ENCODE assay signal across 8 mouse cellular contexts in genomic region chr19:56652034-56652962, GRCm38 (mm10).
A peak's percentile ranks its signal among the peaks of the same experiment; 100 is the strongest.
DNase-seq lines count a peak whose midpoint lies in the region; ATAC-seq and TF ChIP-seq lines count a peak whose summit lies in the region.

No protein-coding gene starts in this region.

- intact Hi-C loops in heart, adult 2 months (cut with DNase I), result no loop called here

- H3K9me3 ChIP-seq in stomach, embryonic 14.5 days (ENCODE audit: control insufficient read depth, low read depth, low read length), result no peaks in the 10 kb centered on the region

- peak; percentile 46 to 54 for DNase-seq in cerebellum, postnatal 14 days
- no peak for DNase-seq in cerebellum, adult 11 months
- peak; percentile 43 to 59 for DNase-seq in heart, adult 2 months
- peak; percentile 47 for DNase-seq in kidney, adult 18-20 months
- peak; percentile 47 for DNase-seq in lung, adult 2 months
- no peak for DNase-seq in spleen, postnatal 4 days (ENCODE audit: low spot score in 2 of 2)
- no peak for DNase-seq in right cerebral cortex, postnatal 36 days (ENCODE audit: low spot score in 2 of 2)

- H3K27ac ChIP-seq in heart, adult 2 months, result peak overlapping the region; percentile 22
- H3K27ac ChIP-seq in stomach, embryonic 14.5 days (ENCODE audit: low read length), result peak overlapping the region; percentile 52; the same call in 1 of the 2 replicates

- TF ChIP-seq EP300 in heart, adult 2 months (IDR thresholded peaks at IDR 0.05; ENCODE audit: insufficient read depth, low read depth, low read length), result no peak

- no peaks in the 10 kb centered on the region for H3K36me3 ChIP-seq in heart, adult 2 months (ENCODE audit: control insufficient read depth, insufficient read depth, low read length)
- no peaks in the 10 kb centered on the region for H3K36me3 ChIP-seq in stomach, embryonic 14.5 days (ENCODE audit: control insufficient read depth, insufficient read depth, low read length)

- no peaks in the 10 kb centered on the region for H3K79me2 ChIP-seq in heart, adult 2 months (replicated peaks; ENCODE audit: control insufficient read depth, insufficient read depth, low read length)

- 0 out of 2 replicates have a peak overlapping the region, but pooled peaks have one; percentile 20 for H3K4me3 ChIP-seq in heart, adult 2 months
- H3K4me3 ChIP-seq in lung, adult 2 months (replicated peaks; ENCODE audit: extremely low read depth, low read depth, low read length), result no peak overlapping the region
- 0 out of 2 replicates have a peak overlapping the region, but pooled peaks have one; percentile 5 for H3K4me3 ChIP-seq in stomach, embryonic 14.5 days (ENCODE audit: low read depth, low read length)

- TF ChIP-seq POLR2A in heart, adult 2 months (IDR thresholded peaks at IDR 0.05; ENCODE audit: insufficient read depth, low read depth, low read length), result no peak
- no peak for TF ChIP-seq POLR2A in lung, adult 2 months (IDR thresholded peaks at IDR 0.05; ENCODE audit: borderline replicate concordance, extremely low read depth, low read depth, low read length)

- 31% methylated on average over 19 of the region's 19 CpGs for WGBS in heart, adult 2 months
- WGBS in lung, adult 2 months, result 46% methylated on average over 19 of the region's 19 CpGs
- 20% methylated on average over 19 of the region's 19 CpGs for WGBS in stomach, embryonic 14.5 days

- no peaks in the 10 kb centered on the region for H3K27me3 ChIP-seq in heart, adult 2 months (ENCODE audit: control insufficient read depth, insufficient read depth, low read length)
- no peaks in the 10 kb centered on the region for H3K27me3 ChIP-seq in stomach, embryonic 14.5 days (ENCODE audit: control insufficient read depth, insufficient read depth, low read length)

- H3K4me1 ChIP-seq in heart, adult 2 months (ENCODE audit: control insufficient read depth, insufficient read depth, low read length), result no peaks in the 10 kb centered on the region; the same call in 1 of the 2 replicates
- H3K4me1 ChIP-seq in lung, adult 2 months (ENCODE audit: control insufficient read depth, insufficient read depth, low read length), result peaks cover 3% of the 10 kb centered on the region
- peaks cover 16% of the 10 kb centered on the region; the same call in 1 of the 2 replicates for H3K4me1 ChIP-seq in stomach, embryonic 14.5 days (ENCODE audit: control insufficient read depth, insufficient read depth, low read length)

- peak; percentile 83; the same call in 1 of the 2 replicates for ATAC-seq in stomach, embryonic 14.5 days (ENCODE audit: insufficient number of reproducible peaks, insufficient read depth, low FRiP score, low read depth)

- H3K4me2 ChIP-seq in stomach, embryonic 14.5 days (replicated peaks; ENCODE audit: low read depth, low read length), result peak overlapping the region; percentile 32

- 0 out of 2 replicates have a peak overlapping the region, but pooled peaks have one; percentile 8 for H3K9ac ChIP-seq in heart, adult 2 months (ENCODE audit: low read depth, low read length)
- no peak overlapping the region for H3K9ac ChIP-seq in stomach, embryonic 14.5 days (replicated peaks; ENCODE audit: low read depth, low read length)

- TF ChIP-seq CTCF in heart, adult 2 months (IDR thresholded peaks at IDR 0.05), result no peak
- no peak for TF ChIP-seq CTCF in lung, adult 2 months (IDR thresholded peaks at IDR 0.05; ENCODE audit: insufficient read depth, low read length)

Comparison
In these comparisons a context has a peak if more than half of its experiments do, and no peak if none do; other contexts are left out.
1. DNase-seq: peak in cerebellum, postnatal 14 days (2 of 2), heart, adult 2 months (2 of 2), kidney, adult 18-20 months (single experiment) and lung, adult 2 months (single experiment); none in cerebellum, adult 11 months (single experiment), spleen, postnatal 4 days (0 of 2) and right cerebral cortex, postnatal 36 days (0 of 2).